Mouse (Mus musculus): ENCODE results near the gene March4.

Gene March4

GRCm38 (mm10) chr1:72379752-72380353, 156.9 kb downstream of the March4 start:
- no peak for DNase-seq

- no peak for DNase-seq
Observed at GRCm38 (mm10) chr1:72378151-72378550, 158.6 kb downstream of the March4 start.

Data from cerebellum, adult 11-12 months (tissue).